Mouse (Mus musculus): Measurements from ENCODE around the gene Gla. TPM values are rescaled to one million over a fixed set of nuclear protein-coding genes. Genes with fewer than 3 reads are reported as not detected.

Gla gene
- polyA plus RNA-seq, 1 experiment, result 2.0 TPM

Other genes starting within 250 kb of the Gla start
- 0.97 and 1.1 TPM in 2 replicates for gene Drp2, start 196.6 kb downstream of the Gla start, polyA plus RNA-seq (2012; rRNA removed)
- gene Taf7l, start 124.6 kb downstream of the Gla start, polyA plus RNA-seq (2012; rRNA removed), result not detected in 2 replicates
- 1.8 TPM in 2 replicates for gene Timm8a1, start 59.3 kb downstream of the Gla start, polyA plus RNA-seq (2012; rRNA removed)
- 1.4 and 1.5 TPM in 2 replicates for gene Btk, start 17.6 kb downstream of the Gla start, polyA plus RNA-seq (2012; rRNA removed)
- 157 and 177 TPM in 2 replicates for gene Rpl36a, start 15.5 kb downstream of the Gla start, polyA plus RNA-seq (2012; rRNA removed)
- 15.9 and 18.2 TPM in 2 replicates for gene Hnrnph2, start 54 bp upstream of the Gla start, polyA plus RNA-seq (2012; rRNA removed)
- 0.70 and 0.73 TPM in 2 replicates for gene Armcx4, start 85.4 kb upstream of the Gla start, polyA plus RNA-seq (2012; rRNA removed)
- gene Armcx1, start 116.8 kb upstream of the Gla start, polyA plus RNA-seq (2012; rRNA removed), result 2.8 TPM in 2 replicates
- gene Armcx6, start 150.3 kb upstream of the Gla start, polyA plus RNA-seq (2012; rRNA removed), result 3.4 and 4.0 TPM in 2 replicates
- gene Armcx3, start 155.5 kb upstream of the Gla start, polyA plus RNA-seq (2012; rRNA removed), result 3.8 and 5.8 TPM in 2 replicates
- 15.9 and 16.9 TPM in 2 replicates for gene Armcx2, start 208.1 kb upstream of the Gla start, polyA plus RNA-seq (2012; rRNA removed)

Data from thymus, adult 2 months (tissue).